Mouse (Mus musculus) lung, postnatal 0 days (tissue): ENCODE measurements around the gene Crybb1.

Source experiments
- CTCF ChIP-seq: IDR thresholded peaks from 2 replicates; pipeline ENCODE4 v1.5.1; 2016; ENCODE audit warnings: antibody characterized with exemption, mild to moderate bottlenecking
- EP300 ChIP-seq: IDR thresholded peaks from 2 replicates; pipeline ENCODE4 v1.6.1; 2016; ENCODE audit warnings: antibody characterized with exemption, mild to moderate bottlenecking, control low read depth

- TF ChIP-seq CTCF (no peak), EP300 (no peak)
These were observed 30.0 kb upstream of the Crybb1 start for GRCm38 (mm10) chr5:112225591-112225990.
